Mouse (Mus musculus): Measurements from ENCODE around the gene E4f1. TPM values are rescaled to one million over a fixed set of nuclear protein-coding genes. Genes with fewer than 3 reads are reported as not detected.
"Not testable (repeated sequence)": the region's sequence is repeated elsewhere in the genome, so short reads cannot be mapped to it uniquely, and the experiment has no call there.

E4f1 gene
- total RNA-seq, 2 experiments from 2014 or later, result 13.6 to 16.2 TPM

DNA sequence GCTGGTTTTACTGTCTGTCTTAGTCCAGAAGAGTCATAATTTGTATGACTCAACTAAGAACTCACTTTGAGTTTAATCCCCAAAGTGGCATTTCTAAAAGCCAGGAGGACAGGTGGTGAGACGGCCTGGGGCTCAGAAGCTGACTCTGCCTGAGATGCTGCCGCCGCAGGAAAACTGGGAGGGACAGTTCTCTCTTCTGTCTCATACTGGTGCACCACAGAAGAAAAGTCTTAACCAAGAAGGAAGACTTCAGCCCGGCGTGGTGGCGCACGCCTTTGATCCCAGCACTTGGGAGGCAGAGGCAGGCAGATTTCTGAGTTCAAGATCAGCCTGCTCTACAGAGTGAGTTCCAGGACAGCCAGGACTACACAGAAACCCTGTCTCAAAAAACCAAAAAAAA lies 44.2 kb downstream of the E4f1 start:
- no peak for DNase-seq

DNA sequence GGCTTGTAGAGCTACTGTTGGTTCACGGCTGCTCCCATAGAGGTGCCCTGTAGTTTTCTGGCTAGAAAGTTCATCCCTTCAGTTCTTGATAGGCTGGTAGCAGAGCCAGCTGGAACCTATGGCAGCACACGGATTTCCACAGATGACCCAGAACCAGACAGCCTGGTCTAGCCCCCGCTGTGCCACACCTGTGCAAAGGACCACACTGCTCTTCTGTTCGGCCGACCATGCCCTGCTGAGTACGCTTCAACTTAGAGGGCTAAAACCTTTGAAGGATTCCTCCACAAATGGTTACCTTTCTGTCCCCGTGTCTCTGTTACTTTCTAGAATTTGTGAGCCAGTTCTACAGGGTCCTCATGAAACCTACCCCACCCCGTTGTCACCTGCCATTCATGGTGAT lies 44.8 kb downstream of the E4f1 start:
- intact Hi-C loops (cut with DNase I); DNase-seq: not testable (repeated sequence)

More for the DNA sequence above, 44.2 kb downstream of the E4f1 start:
- intact Hi-C loops (cut with DNase I), result loop anchor here (2.0 kb wide), 1 partner anchor 29 kb away; no protein-coding TSS in a partner anchor

DNA sequence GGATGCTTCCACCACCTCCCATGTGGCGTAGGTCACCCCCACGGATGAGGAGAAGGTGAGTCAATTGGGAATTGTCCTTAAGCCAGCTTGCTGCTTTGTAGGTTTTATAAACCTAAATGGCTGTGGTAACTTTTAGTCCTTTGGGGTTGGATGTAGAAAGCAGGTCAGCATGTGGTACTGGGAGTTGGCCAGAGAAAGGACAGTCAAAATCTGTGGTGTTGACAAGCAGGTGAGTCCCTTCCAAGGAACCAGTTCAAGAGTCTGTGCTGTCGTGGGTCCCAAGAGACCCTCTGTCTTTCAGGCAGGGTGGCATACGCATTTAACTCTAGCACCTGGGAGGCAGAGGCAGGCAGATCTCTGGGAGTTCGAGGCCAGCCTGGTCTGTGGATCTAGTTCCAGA lies 45.6 kb downstream of the E4f1 start:
- intact Hi-C loops (cut with DNase I), result no loop called here
- no peak for DNase-seq

DNA sequence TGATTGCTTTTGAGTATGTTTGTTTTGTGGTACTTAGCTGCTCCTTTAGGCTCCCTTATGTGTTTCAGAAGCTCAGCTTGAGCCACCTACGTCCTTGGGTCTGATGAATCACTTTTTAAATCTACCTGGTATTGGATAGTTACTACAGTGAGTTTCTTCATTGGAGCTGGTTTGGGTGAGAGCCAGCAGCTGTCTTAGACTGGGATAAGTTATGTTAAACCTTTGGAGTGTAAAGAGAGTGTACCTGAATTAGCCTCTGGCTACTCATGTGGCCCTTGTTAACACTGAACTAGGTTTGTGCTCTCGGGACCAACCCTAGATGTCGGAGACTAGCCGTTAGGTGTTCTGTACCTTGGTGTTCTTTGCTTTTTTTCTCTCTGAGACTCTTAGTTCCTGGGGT lies 47.0 kb downstream of the E4f1 start:
- DNase-seq, result no peak

DNA sequence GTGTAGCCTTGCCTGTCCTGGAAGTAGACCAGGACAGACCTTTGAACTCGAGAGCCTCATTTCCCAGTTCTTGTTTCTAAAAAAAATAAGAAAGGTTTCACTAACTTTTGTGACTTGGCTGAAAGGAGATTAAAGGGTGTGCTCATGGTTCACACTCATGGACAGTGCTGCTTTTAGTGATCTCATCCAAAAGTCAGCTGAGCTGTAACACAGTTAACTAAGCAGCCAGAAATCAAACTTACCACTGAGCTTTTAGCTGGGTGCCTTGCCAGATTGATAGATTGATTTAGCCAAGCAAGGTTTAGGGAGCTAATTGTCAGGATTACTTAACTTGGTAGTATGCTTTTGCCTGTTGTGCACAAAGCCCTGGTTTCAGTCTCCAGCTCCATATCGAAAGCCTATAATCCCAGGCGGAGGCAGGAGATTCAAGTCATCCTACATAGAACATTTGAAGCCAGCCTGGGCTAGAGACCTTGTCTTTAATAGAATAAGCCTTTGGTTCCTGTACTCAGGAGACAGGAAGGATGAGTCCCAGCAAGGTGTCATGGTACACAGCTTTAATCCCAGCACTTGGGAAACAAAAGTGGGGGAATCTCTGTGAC lies 54.0 kb downstream of the E4f1 start:
- intact Hi-C loops (cut with DNase I), result no loop called here
- DNase-seq, result no peak

More for the DNA sequence above, 47.0 kb downstream of the E4f1 start:
- intact Hi-C loops (cut with DNase I), result no loop called here

DNA sequence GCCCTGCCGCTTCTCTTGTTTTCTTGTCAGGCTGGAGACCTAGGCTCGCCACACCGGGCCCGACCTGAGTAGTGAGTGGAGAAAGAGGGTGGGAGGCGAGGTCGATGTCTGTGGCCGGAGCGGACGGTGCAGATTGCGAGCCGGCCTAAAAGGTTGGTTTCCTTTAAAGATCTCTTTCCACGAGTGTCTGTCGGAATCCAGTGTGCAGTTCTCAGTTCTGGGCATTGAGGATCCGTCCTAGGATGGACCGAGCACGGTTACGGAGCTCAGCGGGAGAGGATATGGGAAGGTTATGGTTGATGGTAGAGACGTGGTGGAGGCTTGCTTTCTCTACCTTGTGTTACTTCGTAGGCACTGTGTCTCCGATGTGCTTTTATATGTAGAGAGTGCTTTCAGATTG lies 55.1 kb downstream of the E4f1 start:
- intact Hi-C loops (cut with DNase I), result no loop called here
- no peak for DNase-seq

DNA sequence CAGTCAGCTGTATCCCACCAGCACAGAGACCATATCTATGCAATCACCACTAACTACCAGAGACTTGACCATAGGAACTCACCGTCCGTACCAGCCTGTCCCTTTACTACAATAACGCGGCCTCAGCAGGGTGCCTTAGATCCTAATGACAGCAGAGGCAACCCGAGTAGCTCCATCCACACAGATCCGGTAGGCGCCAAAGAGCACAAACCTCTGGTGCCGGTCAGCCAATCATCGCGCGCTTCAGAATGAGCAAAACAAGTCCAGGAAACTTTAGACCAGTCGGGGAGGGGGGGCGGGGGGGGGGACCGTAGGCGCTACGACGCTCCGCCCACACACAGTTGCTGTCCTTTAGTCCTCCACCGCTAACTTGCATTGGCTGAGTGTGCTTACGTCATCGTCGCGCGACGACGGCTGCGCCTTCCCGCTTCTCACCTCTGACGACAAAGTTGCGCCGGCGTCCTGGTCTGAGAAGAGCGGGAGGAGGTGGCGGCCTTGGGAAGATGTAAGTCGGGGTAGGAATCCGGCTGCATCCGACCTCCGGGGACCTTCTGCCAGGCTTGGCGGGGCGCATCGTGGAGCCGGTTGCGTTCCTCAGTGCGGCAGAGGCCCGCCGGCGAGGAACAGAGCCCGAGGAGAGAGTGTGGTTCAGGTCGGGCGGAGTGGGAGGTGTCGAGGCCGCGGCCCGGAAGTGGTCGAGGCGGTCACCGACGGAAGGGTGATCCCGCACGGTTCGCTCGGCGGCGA lies 55.7 kb downstream of the E4f1 start, which contains the start of gene Rnps1:
TSS of gene Rnps1 (plus strand) at position 336 of the 747 bp plus-strand sequence.
- intact Hi-C loops (cut with DNase I), result no loop called here
- peak; percentile 92 to 95 for DNase-seq

DNA sequence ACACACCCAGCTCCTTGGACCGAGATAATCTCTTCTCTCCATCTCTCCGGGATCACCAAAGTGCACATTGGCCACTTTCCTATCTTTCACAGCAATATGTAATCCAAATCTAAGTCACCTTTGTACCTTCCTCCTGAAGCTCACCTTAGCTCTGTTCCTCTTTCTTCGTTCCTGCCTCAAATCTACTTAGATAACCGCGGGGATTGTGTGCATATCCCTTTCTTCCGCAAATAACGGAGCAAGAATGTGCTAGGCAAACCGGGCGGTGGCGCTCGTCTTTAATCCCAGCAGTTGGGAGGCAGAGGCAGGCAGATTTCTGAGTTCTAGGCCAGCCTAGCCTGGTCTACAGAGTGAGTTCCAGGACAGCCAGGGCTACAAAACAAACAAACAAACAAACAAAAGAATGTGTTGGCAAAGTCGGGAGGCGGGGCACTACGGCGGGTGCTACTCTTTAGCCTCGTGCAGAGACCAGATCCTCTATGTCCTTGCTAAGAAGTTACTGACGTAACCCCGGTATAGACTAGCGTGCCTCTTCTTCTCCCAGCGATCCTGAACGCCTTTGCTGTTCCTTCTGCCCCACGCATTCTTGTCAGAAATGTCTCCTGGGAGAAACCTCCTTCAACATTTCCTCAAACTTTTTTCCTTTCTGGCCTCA lies 56.4 kb downstream of the E4f1 start:
- DNase-seq, result peak; percentile 14 to 30
- intact Hi-C loops (cut with DNase I), result no loop called here

DNA sequence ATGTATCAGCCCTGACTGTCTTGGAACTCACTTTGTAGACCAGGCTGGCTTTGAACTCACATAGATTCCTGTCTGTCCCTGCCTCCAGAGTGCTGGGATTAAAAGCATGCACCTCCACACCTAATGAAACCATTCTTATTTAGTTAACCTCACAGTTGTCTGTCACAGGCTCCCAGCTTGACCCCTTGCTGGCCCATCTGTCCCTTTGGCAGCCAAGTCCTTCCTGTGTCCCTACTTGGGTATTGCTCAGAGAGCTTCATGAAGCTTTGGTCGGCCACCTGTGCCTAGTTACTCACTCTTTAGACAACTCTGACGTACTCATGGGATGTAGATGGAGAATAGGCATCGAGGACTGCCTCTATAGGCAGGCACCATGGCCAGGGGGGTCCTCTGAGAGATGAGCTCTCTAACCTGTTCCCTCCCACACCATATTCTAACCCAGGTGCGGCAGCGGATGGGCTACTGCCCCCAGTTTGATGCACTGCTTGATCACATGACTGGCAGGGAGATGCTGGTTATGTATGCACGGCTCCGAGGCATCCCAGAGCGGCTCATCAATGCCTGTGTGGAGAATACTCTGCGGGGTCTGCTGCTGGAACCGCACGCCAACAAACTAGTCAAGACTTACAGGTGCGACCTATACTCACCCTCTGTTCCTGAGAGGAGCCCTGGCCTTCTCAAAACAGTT lies 62.9 kb downstream of the E4f1 start:
- intact Hi-C loops (cut with DNase I), result no loop called here
- no peak for DNase-seq

DNA sequence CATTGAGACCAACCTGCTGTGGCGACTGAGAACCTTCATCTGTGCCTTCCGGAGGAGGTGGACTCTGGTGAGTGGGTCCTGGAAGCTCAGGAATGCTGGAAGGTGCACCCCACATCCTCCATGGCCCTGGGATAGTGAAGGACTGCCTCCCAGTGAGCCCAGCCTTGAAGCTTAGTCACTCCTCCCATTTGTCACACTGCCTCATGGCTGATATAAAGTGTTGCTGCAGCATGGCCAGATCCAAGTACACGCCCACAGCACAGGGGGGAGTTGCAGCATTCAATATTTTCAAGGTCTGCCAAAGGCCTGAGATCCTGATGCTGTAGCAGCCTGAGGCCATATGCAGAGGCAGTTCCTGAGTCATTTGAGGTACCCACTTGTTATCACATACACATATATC lies 67.7 kb downstream of the E4f1 start:
- no peak for DNase-seq
- intact Hi-C loops (cut with DNase I), result no loop called here

DNA sequence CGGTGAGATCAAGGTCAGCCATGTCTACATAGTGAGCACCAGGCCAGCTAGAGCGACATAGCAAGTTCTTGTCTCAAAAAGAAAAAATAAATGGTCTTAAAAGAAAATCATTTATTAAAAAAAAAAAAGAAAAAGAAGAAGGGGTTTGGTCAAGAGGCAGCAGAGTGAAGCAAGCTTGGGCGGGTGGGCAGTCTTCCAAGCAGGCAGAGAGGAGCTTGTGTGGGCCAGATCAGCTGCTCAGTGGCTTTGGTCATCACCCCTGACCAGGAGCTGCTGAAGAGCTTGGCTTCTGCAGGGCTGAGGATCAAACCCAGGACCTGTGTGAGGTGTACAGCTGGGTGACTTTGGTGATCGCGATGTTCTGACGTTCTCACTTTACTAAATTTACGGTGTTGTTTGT lies 75.7 kb downstream of the E4f1 start:
- intact Hi-C loops (cut with DNase I), result no loop called here

More for the DNA sequence above, 75.7 kb downstream of the E4f1 start:
- peak; percentile 14 to 17 for DNase-seq

Other genes with a start within 250 kb of the E4f1 start
- gene Tedc2, start 249.5 kb downstream of the E4f1 start, total RNA-seq (2021), result 1 to 10 TPM; 3.0 to 3.2 TPM
- 1 to 10 TPM; 2.7 to 4.8 TPM for gene Ccnf, start 218.8 kb downstream of the E4f1 start, total RNA-seq (2021)
- gene Abca17, start 119.2 kb downstream of the E4f1 start, total RNA-seq (2021), result not detected
- 10 to 100 TPM; 13.6 to 15.5 TPM for gene Abca3, start 118.4 kb downstream of the E4f1 start, total RNA-seq (2021)
- gene Rnps1, start 55.7 kb downstream of the E4f1 start, total RNA-seq (2021), result 10 to 100 TPM; 69.6 to 73.5 TPM
- gene Eci1, start 43.7 kb downstream of the E4f1 start, total RNA-seq (2021), result 100 to 1,000 TPM; 428 to 461 TPM
- gene Dnase1l2, start 27.2 kb downstream of the E4f1 start, total RNA-seq (2021), result 1 to 10 TPM; 2.0 to 2.3 TPM
- gene Pgp, start 79 bp upstream of the E4f1 start, total RNA-seq (2021), result 10 to 100 TPM; 43.2 to 43.4 TPM
- under 1 TPM in 1 of 2 experiments, not detected in 1; 0.38 TPM for gene Bricd5, start 3.6 kb upstream of the E4f1 start, total RNA-seq (2021)
- gene Mlst8, start 8.8 kb upstream of the E4f1 start, total RNA-seq (2021), result 10 to 100 TPM in 1 of 2 experiments, 1 to 10 TPM in 1; 10.0 to 10.8 TPM
- gene Caskin1, start 18.3 kb upstream of the E4f1 start, total RNA-seq (2021), result under 1 TPM; 0.10 to 0.43 TPM
- 10 to 100 TPM; 57.2 to 65.5 TPM for gene Traf7, start 57.6 kb upstream of the E4f1 start, total RNA-seq (2021)
- under 1 TPM; 0.19 to 0.34 TPM for gene Rab26, start 63.9 kb upstream of the E4f1 start, total RNA-seq (2021)
- 10 to 100 TPM; 58.0 to 63.2 TPM for gene Pkd1, start 79.5 kb upstream of the E4f1 start, total RNA-seq (2021)
- gene Tsc2, start 162.3 kb upstream of the E4f1 start, total RNA-seq (2021), result 10 to 100 TPM; 76.7 to 88.2 TPM
- 1 to 10 TPM; 2.1 to 4.1 TPM for gene Nthl1, start 162.4 kb upstream of the E4f1 start, total RNA-seq (2021)
- 100 to 1,000 TPM; 134 TPM for gene Slc9a3r2, start 180.0 kb upstream of the E4f1 start, total RNA-seq (2021)
- not detected for gene Npw, start 188.1 kb upstream of the E4f1 start, total RNA-seq (2021)
- 10 to 100 TPM; 20.2 to 21.6 TPM for gene Zfp598, start 199.4 kb upstream of the E4f1 start, total RNA-seq (2021)
- under 1 TPM in 1 of 2 experiments, not detected in 1; 0.12 TPM for gene Syngr3, start 219.6 kb upstream of the E4f1 start, total RNA-seq (2021)
- 10 to 100 TPM; 15.9 to 16.2 TPM for gene Gfer, start 225.8 kb upstream of the E4f1 start, total RNA-seq (2021)
- 1 to 10 TPM in 1 of 2 experiments, under 1 TPM in 1; 0.96 to 1.0 TPM for gene Noxo1, start 225.9 kb upstream of the E4f1 start, total RNA-seq (2021)
- gene Tbl3, start 237.3 kb upstream of the E4f1 start, total RNA-seq (2021), result 10 to 100 TPM; 16.8 to 19.5 TPM
- not detected for gene Rnf151, start 247.8 kb upstream of the E4f1 start, total RNA-seq (2021)
- 100 to 1,000 TPM; 673 to 751 TPM for gene Rps2, start 247.8 kb upstream of the E4f1 start, total RNA-seq (2021)